Mouse (Mus musculus) megakaryocyte, adult 5-6 weeks (primary cell): ENCODE measurements around the gene Gm10188. TPM values are rescaled to one million over a fixed set of nuclear protein-coding genes. Genes with fewer than 3 reads are reported as not detected.

Experiments
- ATAC-seq: 2 replicates; pipeline ENCODE4 v1.8.0; 2016; ENCODE audit warnings: mild to moderate bottlenecking, inconsistent platforms; ENCODE audit not compliant: poor library complexity, severe bottlenecking
- total RNA-seq, 2 experiments: library from RNA; stranded (forward) in 1 of 2; stranded (reverse) in 1 of 2; fragments of 153-499, 151-499 nt in 1 of 2; fragments of 221-1000, 200-1000 nt in 1 of 2; gene quantifications; 2 replicates each; pipeline versions ENCODE4 v1.2.3 to v1.2.4; 2015 to 2017

The Gm10188 gene
- total RNA-seq, 2 experiments from 2014 or later, result not detected

- ATAC-seq, result no peak
Observed at GRCm38 (mm10) chr1:132197666-132198065, 31.9 kb downstream of the Gm10188 start.

DNA sequence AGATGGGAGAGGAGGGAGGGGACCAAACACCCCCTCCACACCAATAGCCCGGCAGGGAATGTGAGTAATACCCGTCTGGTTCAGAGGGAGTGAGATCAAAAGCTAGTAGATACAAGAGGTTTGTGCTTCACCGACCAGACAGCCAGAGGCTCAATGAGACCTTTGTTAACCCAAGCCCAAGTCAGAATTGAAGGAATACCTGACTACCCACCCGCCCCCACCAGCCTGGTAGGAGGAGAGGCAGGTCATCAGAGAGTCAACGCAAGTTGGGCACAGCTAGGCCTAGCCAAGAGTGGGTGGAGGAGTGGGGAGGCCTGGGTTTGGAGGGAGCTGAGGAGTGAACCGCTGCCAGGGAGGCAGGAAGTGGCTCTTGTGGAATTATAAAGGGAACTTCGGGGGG, 33.2 kb downstream of the Gm10188 start:
- no peak for ATAC-seq

DNA sequence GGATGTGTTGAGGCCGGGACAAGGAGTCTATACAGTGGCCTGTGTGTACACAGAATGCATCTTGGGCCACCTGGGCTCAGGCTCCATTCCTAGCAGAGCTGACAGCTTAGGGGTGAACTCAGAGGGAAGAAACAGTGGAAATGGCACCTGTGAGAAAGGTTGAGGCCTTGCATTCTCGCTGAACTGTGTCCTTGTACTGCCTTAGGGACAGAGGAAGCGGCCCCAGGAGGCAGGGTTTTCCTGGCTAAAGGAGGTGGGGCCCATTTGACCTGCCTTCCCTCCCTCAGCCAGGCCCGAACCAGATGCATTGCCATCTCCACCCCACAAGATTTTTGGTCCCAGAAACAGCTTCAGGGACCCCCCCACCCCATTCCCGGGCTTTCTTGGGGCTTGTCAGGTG, 33.9 kb downstream of the Gm10188 start:
- ATAC-seq, result no peak

DNA sequence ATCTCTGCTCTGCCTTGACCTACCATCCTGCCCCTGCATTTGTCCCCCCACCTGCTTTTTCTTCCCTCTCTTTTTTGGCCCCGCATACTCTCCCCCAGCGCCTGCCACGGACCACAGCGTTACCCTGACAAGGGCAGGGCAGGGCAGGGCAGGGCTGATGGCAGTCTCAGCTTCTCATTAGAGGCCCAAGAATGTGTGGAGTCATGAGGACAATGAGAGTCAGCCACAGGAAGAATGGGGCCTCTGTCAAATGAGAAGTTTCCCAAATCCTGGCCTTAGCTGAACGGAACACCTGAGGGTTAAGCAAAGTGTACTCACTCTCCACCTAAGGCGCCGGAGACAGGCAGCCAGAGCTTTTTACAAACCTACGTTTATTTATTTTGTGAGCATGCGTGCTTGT, 34.5 kb downstream of the Gm10188 start:
- ATAC-seq, result no peak

DNA sequence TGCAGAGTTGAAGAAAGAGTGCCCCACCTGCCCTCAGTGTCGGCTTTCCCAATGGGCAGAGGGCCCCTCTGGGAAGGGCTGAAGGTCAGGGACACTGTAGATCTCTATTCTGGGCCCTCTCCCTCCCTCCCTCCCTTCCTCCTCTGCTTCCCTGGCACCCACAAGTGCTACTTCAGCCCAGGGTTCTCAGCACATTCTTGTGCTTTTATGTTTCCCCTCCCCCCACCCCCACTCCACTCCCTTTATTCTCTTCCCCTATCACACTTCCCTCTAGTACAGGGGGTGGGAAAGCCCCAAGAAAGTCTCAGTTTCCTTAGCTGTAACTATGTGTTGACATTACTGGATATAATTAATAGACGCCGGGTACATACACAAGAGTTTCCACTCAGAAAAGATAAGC, 34.9 kb downstream of the Gm10188 start:
- no peak for ATAC-seq

- no peak for ATAC-seq
Observed at GRCm38 (mm10) chr1:132193806-132194205, 35.8 kb downstream of the Gm10188 start.

DNA sequence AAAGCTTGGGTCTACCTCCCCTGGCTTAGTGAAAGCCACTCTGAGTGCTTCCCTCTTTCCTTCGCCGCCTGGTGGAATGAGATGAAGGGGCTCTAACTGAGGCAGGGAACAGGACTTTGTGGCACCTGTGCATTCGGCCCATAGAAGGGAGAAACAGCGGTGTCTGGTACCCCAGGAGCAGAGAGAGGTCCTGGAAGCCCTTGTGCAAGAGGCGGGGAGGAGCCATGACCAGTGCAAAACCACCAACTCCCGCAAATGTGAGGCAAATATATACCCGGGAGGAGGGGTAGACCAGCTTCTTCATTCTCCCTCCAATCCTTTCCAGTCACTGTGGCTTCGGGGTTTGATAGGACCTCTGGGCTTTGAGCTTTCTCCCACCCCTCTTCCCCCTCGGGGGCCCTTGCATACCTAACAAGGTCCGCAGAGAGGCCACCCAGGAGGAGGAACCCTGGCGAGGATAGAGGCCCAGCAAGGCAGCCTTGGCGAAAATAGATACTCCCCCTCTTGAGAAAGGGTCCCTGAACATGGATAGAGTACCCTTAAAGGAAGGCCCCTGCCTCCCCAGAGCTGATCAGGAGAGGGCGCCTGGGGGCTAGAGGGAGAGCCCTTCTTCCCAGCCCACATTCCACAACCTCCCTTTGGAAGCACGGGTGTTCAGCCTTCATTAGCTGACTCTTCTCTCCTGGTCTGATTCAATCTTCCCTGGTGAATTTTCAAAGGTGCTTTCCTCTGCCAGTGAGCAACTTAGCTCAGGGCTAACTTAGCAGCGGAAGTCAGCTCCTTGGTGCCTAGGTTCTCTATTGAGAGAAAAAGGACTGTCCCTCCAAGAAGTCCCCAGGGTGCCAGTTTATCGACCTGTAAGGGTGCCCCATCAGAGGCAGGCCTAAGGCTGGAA, 37.5 kb downstream of the Gm10188 start:
- ATAC-seq, result no peak

DNA sequence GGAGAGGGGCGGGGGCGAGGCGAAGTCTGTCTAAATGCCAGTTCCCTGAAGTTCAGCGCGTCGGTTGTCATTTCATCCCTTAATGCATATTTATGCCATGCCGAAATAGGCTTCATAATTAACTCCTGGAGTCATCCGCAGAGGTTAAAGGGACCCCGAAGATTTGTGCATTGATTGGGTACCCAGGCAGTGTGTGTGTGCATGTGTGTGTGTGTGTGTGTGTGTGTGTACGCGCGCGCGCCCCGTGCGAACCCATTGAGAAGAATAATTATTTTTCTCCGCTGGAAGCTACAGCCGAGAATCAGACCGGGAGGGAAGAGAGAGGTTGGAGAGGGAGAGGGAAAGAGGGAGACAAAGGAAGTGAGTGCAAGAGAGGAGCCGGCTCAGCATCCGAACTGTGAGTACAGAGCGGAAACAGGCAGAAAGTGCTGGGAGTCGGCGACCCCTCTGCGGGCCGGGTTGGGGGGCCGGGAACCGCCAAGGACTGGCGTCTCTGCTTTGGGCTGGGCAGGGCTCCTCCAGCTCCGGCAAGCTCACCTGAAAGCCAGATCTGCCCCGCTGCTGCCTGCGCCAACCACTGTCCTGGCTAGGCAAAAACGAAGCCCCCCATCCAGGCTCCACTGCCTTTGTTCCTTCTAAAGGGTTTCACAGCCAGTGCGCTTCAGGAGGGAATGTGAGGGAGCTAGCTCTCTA, 38.3 kb downstream of the Gm10188 start, which contains the start of the genes Lemd1 and AC124108.1:
TSS of gene Lemd1 (plus strand) at position 339 of the 693 bp plus-strand sequence.
TSS of gene AC124108.1 (plus strand) at position 365 of the 693 bp plus-strand sequence.
- ATAC-seq, result no peak

- no peak for ATAC-seq
Observed at GRCm38 (mm10) chr1:132190621-132191092, 38.9 kb downstream of the Gm10188 start.

DNA sequence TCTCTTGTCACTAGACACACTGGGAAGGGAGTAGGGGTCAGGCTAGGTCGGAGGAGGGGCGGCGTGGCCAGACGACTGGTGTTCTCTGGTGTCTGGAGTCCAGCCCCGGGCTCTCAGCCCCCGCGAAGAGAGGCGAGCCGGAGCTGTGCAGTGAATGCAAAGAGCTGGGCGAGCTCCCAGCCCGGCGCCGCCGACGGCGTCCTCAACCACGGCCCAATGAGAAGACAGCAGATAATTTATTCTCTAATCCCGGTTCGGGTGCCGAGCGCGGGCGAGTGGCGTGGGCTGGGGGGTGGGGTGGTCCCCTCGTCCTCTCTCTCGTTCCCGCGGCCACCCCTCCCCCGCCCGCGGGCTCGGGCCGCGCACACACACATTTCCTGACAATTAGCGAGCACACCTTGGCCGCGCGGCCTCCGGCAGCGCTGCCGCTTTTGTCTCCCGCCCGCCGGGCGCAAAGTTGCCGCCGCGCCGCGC, 39.5 kb downstream of the Gm10188 start:
- no peak for ATAC-seq

- no peak for ATAC-seq
Observed at GRCm38 (mm10) chr1:132189231-132189630, 40.3 kb downstream of the Gm10188 start.

DNA sequence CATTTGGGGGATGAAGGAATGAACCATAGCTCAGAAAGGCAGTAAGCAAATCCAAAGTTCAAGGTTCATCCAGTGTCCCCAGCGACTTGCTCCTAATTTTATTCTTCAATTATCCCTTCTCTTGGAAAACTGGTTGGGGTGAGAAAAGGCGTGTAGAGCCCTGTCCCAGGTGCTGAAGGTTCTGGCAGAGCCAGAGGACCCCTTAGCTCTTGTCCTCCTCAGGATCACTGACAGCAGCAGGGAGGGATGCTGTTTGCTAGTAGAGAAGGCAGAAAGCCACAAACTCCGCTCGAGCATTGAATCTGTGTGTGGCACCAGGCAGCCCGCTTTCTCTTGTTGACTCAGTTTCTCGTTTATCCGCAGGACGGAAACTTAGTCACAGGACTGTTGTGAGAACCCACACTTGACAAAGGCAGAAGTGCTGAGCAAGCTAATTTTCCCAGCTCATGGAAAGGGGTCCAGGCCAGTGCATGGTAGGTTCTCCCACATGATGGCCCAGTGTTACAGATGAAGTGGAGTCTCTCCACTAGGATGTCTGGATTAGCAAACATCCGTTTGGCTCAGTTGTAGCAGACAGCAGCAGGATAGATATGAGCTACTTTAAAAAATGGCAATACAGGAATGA, 41.0 kb downstream of the Gm10188 start:
- ATAC-seq, result no peak

DNA sequence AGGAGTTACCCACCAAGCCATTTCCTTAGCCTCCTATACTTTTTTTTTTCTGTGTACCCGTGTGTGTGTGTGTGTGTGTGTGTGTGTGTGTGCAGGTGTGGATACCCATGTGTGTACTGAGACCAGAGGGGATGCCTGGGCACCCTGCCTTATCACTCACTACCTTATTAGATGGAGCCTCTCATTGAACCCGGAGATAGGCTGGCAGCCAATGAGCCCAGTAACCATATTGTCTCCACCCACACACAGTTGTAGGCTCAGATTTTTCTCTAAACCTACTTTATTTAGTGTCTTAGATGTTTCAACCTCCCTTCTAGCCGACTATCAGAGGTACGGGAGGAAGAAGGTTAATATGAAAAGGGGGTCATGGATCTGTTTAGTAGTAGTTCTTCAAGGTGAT, 43.3 kb downstream of the Gm10188 start:
- ATAC-seq, result no peak

Other genes starting within 250 kb of the Gm10188 start
- 90.6 and 94.3 TPM in 2 replicates for gene Elk4, start 222.2 kb downstream of the Gm10188 start, total RNA-seq (2015)
- 53.1 and 63.6 TPM in 2 replicates for gene Elk4, start 222.2 kb downstream of the Gm10188 start, total RNA-seq (2017)
- 0.11 TPM in 1 of 2 replicates, not detected in the other for gene Mfsd4a, start 161.7 kb downstream of the Gm10188 start, total RNA-seq (2015)
- 0.51 and 0.61 TPM in 2 replicates for gene Mfsd4a, start 161.7 kb downstream of the Gm10188 start, total RNA-seq (2017)
- 0.14 TPM in 1 of 2 replicates, not detected in the other for gene Cdk18, start 90.1 kb downstream of the Gm10188 start, total RNA-seq (2015)
- 0.04 TPM in 1 of 2 replicates, not detected in the other for gene Cdk18, start 90.1 kb downstream of the Gm10188 start, total RNA-seq (2017)
- not detected in 2 replicates for gene Lemd1, start 38.3 kb downstream of the Gm10188 start, total RNA-seq (2015)
- not detected in 2 replicates for gene Lemd1, start 38.3 kb downstream of the Gm10188 start, total RNA-seq (2017)
- not detected in 2 replicates for gene AC124108.1, start 38.3 kb downstream of the Gm10188 start, total RNA-seq (2015)
- gene AC124108.1, start 38.3 kb downstream of the Gm10188 start, total RNA-seq (2017), result not detected in 2 replicates
- gene Klhdc8a, start 68.9 kb upstream of the Gm10188 start, total RNA-seq (2015), result not detected in 2 replicates
- not detected in 2 replicates for gene Klhdc8a, start 68.9 kb upstream of the Gm10188 start, total RNA-seq (2017)
- gene Nuak2, start 86.4 kb upstream of the Gm10188 start, total RNA-seq (2015), result 23.9 and 24.2 TPM in 2 replicates
- 14.3 and 16.7 TPM in 2 replicates for gene Nuak2, start 86.4 kb upstream of the Gm10188 start, total RNA-seq (2017)
- 4.9 and 6.9 TPM in 2 replicates for gene Tmcc2, start 161.5 kb upstream of the Gm10188 start, total RNA-seq (2015)
- gene Tmcc2, start 161.5 kb upstream of the Gm10188 start, total RNA-seq (2017), result 5.3 and 7.8 TPM in 2 replicates
- gene Dstyk, start 187.8 kb upstream of the Gm10188 start, total RNA-seq (2015), result 17.2 and 19.5 TPM in 2 replicates
- 24.8 and 36.6 TPM in 2 replicates for gene Dstyk, start 187.8 kb upstream of the Gm10188 start, total RNA-seq (2017)
- gene Rbbp5, start 247.6 kb upstream of the Gm10188 start, total RNA-seq (2015), result 47.9 and 53.9 TPM in 2 replicates
- 63.0 and 72.4 TPM in 2 replicates for gene Rbbp5, start 247.6 kb upstream of the Gm10188 start, total RNA-seq (2017)